Mouse (Mus musculus) adrenal gland, postnatal 4 days (tissue): ENCODE data around the gene Fbxo34. TPM values are rescaled to one million over a fixed set of nuclear protein-coding genes. Genes with fewer than 3 reads are reported as not detected.

Source experiments
- DNase-seq, 2 experiments: peaks; one replicate each; pipeline ENCODE4 v3.0.0; 2021 to 2022; ENCODE audit warnings: low spot score in 2 of 2, mixed read lengths in 2 of 2
- total RNA-seq, 2 experiments: library from RNA; stranded (reverse); gene quantifications; 2 replicates each; pipeline ENCODE4 v1.2.3; 2021

Fbxo34 gene
- total RNA-seq, 2 experiments from 2014 or later: 30.0 to 30.6 TPM

DNA sequence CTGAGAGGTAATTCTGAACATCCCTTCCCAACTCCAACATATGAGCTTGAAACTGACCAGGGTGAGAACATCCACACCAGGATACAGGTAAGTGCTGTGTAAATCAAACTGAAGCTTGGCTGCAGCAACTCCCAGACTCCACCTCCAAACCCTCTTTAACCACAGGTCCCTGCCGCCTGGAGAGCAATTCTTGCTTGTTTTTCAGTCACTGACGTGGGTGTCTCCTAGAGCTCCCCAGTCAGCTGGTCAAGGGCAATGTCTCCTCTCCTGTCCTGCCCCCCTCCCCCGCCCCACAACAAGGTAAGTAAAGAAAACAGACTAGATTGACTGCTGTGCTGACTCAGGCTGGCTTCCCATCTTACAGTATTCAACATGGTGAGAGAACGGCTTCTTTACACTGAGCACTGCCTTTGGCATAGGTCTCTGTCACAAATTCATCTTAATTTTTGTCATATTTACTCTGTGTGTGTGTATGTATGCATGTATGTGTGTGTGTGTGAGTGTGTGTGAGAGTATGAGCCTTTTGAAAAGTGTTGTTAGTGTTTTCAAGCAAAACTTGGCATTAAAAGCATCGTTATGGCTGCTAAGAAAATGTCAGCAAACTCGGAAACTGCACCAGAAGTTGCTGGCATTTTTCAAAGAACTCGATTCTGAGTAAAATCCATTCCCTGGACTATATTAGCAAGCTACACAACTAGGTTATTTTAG is 15.4 kb downstream of the Fbxo34 start:
- DNase-seq: no peak

DNA sequence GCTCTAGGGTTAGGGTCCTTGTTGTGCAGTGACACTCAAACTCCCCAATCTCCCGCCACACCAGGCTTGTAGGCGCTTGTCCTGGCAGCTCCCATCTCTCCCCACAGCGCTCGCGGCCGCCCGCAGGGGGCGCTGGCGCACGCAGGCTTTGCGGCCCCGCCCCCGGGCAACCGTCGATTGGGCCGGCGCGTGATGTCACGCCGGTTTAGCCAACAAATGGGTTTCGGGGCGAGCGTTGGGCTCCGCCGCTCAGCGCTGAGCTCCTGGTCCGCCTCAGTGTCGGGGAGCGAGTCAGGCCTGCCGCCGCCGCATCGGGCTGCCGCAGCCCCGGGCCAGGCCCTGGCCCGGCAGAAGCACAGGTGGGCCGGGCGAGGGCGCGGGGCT is 22.1 kb downstream of the Fbxo34 start:
- peak; percentile 94 to 95 for DNase-seq

GRCm38 (mm10) chr14:47472743-47473546 is 22.7 kb downstream of the Fbxo34 start:
- DNase-seq: peak; percentile 28 to 33

DNA sequence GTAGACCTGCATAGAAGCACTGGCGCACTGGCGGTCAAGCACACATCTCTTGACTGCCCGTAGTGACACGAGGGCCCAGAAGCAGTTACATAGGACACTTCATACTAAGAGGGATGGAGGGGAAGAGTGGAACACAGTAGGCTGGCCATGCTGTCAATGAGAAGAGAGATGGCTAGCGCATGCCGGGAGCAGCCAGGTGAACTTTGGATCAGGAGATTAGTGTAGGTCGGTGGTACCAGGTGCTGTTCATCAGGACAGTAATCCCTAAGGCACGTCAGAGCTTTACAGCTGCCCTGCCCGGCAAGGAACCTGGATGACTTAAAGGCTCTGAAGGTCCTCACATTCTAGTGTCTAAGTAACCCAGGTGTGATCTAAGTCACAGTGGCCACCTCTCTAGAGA is 23.7 kb downstream of the Fbxo34 start:
- no peak for DNase-seq

- no peak for DNase-seq
Measured at GRCm38 (mm10) chr14:47474571-47475254, 24.5 kb downstream of the Fbxo34 start.

DNA sequence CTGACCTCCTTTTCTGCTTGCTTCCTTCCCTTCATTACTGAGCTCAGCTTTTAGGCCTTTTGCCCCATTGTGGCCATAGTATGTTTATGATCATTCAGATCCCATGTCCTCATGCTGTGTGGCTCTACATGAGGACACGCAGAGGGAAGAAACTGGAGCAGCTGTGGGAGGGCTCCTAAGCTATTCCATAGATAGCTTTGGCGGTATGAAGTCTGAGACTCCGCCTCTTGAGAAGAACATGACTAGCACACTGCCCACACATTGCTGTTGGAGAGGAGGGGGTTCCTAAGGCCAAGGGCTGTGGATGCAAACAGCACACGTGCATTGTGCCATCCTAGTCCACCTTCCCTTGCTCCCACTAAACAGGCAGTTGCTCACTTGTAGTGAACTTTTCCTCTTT is 26.0 kb downstream of the Fbxo34 start:
- DNase-seq: no peak

DNA sequence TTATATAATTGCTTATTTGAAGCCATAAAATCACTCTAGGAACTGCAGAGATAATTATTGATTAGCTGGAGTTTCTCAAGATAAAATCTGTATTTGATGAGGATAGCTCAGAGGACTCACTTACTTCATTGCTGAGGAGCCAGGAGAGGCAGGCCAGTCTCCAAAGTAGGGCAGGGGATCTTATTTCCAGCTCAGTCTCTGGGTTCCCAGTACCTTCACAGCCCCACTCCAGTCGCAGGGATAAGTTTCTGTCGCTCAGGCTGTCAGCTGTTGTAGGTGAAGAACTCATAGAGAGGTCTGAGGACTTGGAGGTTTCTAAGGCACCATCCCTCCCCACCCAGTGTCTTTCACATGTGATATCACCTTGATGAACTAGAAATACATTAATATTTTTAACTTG is 27.5 kb downstream of the Fbxo34 start:
- DNase-seq: no peak

DNA sequence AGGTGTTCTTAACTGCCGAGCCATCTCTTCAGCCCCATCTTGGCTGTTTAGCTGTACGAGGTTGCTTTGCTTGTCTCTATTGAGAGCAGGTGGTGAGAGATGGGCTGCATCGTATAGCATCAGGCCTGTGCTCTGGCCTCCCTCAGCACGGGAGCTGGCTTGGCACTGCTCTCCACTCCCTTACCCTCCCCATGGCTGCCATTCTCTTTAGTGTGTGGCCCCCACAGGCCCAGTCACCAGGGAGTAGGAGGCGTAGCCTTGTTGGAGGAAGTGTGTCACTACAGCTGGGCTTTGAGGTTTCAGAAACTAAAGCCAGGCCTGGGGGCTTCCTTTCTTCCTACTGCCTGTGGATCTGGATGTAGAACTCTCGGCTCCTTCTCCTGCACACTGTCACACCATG is 32.0 kb downstream of the Fbxo34 start:
- DNase-seq: no peak

GRCm38 (mm10) chr14:47483099-47483498 is 32.9 kb downstream of the Fbxo34 start:
- DNase-seq: no peak

GRCm38 (mm10) chr14:47488732-47489131 is 38.5 kb downstream of the Fbxo34 start:
- DNase-seq: no peak

DNA sequence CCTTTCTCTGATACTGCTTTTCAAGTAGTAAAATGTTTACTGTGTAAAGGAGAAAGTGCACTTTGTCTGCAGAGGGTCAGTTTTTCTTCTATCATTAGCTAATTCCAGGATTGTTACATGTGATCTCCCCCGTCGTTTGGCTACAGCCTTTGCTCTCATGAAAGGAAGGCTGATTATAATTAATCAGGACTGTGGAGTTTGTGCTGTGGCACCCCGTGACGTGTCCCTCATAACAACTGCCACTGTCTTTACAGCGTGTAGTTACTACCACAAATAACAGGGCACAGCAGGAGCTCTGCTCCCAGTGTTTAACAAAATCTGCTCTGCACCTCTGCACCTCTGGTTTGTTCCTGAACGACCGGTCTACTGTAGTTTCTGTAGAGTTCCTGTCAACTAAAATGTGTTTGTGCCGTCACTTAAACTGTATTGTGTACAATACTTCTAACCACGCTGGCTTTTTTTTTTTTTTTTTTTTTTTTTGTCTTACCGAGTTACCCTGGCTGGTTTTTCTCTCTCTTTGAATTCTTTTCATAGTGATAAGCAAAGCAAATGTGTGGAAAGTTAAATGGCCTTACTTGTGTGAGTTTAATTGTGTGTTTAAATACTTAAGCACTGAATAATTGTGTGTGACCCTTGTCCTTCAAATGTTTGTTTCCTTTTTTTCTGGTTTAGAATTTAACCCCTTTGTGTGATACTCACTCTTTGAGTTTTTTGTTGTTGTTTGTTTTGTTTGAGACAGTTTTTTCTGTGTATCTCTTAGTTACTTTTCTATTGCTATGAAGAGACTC is 39.3 kb downstream of the Fbxo34 start:
- no peak for DNase-seq

- no peak for DNase-seq
Measured at GRCm38 (mm10) chr14:47490732-47491131, 40.5 kb downstream of the Fbxo34 start.

DNA sequence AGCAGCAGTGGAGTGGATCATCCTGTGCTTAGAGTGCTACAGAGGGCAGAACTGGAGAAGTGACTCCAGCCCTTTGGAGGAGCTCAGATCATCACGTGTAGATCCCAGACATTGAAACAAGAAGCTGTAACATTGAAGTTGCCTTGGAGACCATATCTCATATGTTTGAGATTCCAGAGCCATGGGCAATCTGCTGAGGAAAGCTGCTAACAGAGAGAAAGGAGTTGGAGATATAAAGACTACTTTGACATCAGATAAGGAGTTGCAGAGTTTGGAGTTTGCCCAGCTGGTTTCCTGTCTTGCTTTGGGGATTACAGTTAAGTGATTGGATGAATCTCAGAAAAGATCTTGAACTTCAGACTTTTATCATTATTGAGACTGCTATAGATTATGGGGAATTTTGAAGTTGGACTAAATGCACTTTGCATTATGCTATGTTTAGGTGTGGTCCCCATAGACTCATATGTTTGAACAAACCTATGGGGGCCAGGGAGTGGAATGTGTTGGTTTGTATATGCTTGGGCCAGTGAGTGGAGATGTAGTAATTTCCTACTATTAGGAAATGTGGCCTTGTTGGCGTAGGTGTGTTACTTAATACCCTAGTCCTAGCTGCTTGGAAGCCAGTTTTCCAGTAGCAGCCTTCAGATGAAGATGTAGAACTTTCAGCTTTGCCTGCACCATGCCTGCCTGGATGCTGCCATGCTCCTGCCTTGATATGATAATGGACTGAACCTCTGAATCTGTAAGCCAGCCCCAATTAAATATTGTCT is 43.6 kb downstream of the Fbxo34 start:
- no peak for DNase-seq

- DNase-seq: no peak
Measured at GRCm38 (mm10) chr14:47495951-47496350, 45.7 kb downstream of the Fbxo34 start.

DNA sequence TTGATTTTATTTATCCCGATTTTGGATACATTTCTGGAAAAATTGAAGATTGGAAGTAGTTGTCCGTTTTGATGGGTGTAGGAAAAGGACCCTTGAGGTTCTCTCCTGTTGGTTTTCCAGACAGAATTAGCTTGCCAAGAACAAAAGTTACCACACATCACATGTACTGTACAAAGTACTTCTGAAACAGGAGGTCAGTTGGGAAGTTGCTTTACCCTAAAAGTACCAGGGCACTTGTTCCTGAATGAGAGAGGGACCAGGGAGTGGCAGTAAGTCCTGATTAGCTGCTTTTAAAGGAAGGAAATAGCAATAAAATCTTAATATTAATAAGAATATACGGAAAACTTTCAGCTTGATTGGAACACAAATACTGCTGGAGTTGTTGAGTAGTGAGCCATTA is 46.9 kb downstream of the Fbxo34 start:
- no peak for DNase-seq

GRCm38 (mm10) chr14:47498632-47499031 is 48.4 kb downstream of the Fbxo34 start:
- DNase-seq: no peak

DNA sequence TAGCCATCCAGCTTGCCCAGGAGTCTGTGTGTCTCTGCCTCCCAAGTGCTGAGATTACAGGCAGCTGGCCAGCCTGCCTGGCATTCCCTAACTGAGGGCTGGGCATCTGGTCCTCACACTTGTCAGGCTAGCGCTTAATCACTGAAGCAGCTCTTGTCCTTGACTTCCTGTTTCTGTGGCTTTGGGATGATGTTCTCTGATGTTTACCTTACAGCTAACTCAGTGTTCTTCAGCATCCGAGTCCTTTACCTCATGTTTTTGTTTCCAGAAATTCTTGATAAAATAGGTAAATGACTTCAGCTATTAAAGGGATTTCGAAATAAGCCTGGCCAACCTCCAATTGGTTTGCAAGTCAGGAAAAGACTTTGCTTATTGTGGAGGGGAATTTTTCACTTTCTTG is 53.8 kb downstream of the Fbxo34 start:
- DNase-seq: no peak

DNA sequence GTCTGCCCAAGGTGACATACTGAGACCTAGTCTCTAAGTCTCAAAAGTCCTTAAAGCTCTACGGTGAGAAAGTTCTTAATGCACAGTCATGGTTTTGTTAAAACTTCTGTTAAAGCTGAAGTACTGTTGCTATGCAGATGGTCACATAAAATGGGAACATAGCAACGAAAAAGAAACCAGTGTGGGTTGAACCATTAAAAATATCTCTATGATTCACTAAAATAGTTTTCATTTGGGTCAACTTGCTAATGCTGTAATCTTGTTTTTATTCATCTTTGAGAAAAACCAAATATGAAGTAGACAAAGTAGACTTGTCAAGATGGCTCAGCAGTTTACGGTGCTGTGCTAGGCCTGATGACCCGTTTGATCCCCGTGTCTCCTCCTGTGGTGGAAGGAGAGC is 56.5 kb downstream of the Fbxo34 start:
- DNase-seq: no peak

GRCm38 (mm10) chr14:47508035-47508434 is 57.8 kb downstream of the Fbxo34 start:
- DNase-seq: no peak

DNA sequence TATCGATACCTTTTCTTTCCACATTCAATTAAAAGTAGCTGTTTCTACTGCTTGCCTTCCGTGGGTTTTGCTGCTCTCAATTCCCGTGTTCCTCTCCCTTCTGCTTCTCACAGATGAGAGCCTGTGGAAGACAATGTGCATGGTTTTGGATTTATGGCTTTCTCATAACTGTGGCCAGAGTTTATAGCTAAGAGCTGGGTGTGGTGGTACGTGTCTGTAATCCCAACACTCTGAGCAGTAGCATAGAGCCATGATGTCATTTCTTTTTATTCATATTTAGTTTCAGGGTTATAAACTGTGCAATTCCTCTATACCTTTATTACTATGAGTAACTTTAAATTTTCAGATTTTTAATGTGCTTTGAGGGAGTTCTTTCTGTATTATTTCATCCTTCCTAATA is 60.0 kb downstream of the Fbxo34 start:
- DNase-seq: no peak

- no peak for DNase-seq
Measured at GRCm38 (mm10) chr14:47513606-47514005, 63.4 kb downstream of the Fbxo34 start.
